Mouse (Mus musculus) cerebellum, adult 11-12 months (tissue): ENCODE measurements around the gene Pdxp.

Source experiments
- DNase-seq: peaks from one replicate; pipeline ENCODE4 v3.0.0; 2022

Gene Pdxp

DNA sequence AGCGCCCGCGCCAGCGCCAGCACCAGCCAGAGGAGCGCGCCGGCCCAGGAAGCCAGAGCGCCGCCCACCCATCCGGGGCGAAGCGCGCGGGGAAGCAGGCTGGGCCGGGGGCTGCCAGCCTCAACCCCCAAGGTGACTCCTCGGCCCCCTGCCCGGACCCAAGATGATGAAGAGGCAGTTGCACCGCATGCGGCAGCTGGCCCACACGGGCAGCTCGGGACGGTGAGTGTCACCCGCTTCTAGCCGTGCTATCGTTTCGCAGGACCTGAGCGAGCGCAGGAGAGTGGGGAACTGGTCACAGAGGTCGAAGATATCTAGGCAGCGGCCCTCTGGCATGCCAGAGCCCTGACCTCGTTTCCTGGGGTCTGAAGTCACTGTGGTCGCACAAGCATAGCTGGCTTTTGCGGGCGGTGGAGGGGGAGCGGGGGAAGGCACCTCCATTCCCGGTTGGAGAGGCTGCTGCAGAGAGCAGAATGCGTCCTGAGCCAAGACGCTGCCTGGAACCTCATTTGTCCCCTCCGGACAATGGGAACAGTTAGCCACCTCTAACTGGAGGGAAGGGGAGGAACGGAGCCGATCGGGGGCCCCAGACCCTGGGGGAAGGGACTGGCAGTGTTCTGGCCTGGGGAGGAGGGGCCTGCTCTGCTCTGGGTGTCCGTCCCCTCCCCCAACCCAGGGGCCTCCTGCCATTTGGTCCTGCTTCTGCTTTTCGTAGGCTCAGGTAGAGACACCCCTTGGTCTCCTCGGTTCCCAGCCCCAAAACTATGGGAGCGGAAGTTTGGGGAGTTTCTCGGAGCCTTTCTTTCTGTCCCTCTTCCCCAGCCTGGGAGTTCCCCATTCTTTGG lies 13.8 kb upstream of the Pdxp start, which contains the start of gene Sh3bp1:
Gene Sh3bp1 (plus strand): TSS at position 29 of the 845 bp plus-strand sequence.
- DNase-seq, result no peak

DNA sequence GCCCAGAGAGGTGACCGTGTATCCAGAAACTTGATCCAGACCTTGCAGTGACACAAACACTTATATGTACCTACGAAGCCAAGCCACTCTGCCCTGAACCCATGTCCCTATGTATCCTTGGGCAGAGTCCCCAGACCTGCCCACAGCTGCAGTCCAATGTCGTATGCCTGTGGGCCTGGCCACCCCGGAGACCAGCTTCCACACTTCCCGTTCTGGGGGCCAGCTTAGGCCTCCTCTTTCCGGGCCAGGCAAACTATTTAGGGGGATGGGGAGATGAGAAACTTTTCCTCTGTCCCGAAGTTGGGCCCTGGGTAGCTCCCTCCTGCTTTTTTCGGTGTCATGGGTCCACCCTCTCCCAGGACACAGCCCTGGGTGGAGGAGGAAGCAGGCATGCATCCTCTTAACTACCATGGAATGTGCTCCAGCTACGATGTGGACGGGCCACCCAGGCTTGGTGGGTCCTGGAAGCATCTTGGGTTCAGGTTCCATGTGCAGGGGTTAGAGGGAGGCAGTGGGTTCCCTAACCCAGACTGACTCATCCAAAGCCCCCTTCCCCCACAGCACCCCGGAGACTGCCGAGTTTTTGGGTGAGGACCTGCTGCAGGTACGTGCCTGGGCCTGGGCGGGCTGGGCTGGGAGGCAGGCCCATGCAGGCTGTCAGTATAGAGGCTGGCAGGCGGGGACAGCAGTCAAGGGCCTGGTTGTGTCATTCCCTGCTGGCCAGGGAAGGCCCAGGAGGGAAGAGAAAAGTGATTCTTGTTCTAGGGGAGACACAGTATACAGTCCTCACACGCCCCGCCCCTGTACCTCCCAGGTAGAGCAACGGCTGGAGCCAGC lies 12.9 kb upstream of the Pdxp start:
- no peak for DNase-seq

DNA sequence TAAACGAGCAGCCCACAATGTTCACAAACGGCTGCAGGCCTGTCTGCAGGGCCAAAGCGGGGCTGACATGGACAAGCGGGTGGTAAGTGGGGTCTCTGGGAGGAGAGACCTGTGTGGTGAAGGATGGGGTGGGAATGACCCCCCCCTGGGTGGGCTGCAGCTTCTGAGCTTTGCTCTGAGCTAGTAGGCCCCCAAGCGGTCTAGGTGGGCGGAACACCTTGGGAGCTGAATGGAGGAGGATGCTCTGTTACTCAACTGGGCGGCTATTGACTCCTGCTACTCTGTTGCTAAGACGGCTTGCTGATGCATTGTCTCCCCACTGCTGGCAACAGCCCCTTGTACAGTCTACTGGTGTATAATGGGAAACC lies 12.3 kb upstream of the Pdxp start:
- DNase-seq, result no peak

DNA sequence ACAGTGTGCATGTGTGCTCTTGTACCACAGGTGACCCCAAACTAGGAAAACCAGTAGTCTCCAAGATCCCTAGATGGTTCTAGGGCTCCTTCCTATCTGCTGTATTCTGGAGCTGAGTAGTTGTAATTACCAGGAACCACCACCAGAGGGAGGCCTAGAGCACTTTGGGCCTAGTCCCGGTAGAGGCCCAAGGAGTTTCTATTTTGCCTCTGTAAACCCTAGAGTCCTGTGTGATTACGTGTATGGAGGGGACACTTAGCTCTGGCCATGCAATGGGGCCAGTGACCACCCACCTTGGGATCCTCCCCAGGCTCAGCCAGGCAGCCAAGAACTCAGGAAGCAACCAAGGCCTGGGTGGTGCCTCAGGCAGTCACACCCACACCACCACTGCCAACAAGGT lies 10.5 kb upstream of the Pdxp start:
- DNase-seq, result peak; percentile 72

DNA sequence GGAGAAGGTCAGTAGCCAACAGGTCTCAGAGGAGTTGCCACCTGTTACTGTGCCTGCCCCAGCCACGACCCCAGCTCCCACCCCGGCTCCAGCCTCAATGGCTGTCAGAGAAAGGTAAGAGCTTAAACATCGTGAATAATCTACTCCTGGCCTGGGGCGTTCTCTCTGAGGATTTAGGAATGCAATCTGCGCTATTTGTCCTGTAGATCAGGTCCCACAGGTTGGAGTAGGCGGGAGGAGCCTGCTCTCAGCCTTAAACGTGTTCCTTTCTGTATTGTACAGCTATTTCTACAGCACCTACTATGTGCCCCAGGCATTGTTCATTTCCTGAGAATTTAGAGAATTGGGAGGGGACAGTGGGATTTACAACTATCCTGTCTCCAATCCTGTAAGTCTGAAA lies 5.3 kb upstream of the Pdxp start:
- no peak for DNase-seq

DNA sequence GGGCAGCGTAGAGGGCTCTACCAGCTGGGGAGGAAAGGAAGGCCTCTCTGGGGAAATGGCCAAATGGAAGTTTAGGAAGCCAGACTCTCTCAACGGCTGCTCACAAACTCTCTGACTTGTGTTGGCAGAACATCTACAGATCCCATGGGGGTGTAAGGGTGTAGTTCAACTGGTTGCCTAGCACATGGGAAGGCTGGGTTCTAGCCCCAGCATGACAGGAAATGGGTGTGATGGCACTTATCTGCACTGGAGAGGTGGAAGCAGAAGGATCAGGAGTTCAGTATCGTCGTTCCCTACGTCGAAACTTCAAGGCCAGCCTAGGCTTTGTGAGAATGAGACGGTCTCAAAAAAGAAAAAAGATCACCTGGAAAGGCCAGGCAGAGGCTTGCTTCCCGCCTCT lies 4.7 kb upstream of the Pdxp start:
- DNase-seq, result no peak

DNA sequence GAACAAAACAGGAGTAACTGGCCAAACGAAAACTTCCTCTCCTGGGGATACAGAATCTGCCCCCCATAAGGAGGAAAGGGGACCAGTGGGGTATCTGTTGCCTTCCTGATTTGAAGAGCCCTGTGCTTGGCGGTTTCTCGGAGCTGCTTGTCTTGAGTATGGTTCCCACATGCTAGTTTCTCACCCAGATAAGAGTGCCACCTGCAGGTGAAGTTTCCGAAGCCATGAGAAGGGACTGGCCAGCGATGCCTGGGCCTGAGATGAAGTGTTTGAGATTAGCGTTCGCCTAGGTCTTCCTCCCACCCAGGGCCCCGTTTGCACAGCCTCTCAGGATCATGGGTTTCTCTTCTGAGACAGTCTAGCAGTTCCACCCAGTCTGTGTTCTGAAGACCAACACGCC lies 1.7 kb upstream of the Pdxp start:
- peak; percentile 58 for DNase-seq

DNA sequence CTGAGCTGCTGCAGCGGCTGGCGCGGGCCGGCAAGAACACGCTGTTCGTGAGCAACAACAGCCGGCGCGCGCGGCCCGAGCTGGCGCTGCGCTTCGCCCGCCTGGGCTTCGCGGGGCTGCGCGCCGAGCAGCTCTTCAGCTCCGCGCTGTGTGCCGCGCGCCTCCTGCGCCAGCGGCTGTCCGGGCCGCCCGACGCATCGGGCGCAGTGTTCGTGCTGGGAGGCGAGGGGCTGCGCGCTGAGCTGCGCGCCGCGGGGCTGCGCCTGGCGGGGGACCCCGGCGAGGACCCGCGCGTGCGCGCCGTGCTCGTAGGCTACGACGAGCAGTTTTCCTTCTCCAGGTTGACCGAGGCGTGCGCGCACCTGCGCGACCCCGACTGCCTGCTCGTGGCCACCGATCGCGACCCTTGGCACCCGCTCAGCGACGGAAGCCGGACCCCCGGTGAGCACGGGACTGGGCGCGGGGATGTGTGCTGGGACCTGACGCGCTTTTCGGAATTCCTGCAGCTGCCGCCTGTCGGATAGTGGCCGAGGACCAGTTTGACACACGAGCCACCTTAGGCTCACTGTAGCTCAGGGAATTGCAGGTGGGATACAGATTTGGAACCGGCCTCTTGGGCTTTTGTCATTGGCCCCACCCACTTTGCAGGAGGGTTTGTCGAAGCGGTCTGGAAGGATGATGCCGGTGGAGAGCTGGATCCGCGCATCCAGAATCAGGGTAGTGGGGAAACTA lies 538 bp downstream of the Pdxp start:
- peak; percentile 85 for DNase-seq

DNA sequence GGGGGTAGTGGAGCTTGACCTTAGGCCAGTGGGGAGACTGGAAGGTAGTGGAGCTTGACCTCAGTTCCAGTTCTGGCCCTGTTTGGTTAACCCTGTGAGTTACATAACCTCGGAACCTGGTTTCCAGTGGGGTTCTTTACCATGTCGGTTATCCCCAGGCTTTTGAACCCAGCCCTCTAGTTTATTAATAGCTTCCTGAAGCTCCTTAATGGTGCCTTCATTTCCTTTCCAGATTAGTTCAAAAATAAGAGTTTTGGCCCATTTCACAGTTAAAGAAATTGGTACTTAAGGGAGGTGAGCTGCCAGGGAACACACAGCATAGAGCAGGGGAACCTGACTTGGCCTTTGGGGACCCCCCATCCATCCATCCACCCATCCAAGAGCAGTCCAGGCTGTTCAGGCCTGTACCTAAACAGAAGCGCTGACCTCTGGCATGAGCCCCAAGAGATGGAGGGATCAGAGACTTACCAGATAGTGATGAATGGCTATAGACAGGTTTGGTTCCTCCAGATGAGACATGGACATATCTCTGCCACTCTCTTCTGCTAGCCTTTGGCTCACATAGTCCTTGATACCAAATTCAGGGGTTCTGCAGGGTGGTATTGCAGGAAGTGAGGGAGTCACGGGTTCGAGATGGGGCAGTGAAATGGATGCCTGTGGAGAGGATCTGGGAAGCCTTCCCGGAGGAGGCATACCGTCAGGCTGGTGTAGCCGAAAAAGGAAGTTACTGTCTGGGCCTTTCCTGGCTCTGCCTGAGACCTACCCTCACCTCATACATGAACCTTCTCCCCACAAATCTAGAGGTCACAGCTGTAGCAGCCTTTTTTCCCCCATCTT lies 1.3 kb downstream of the Pdxp start:
- peak; percentile 67 for DNase-seq

DNA sequence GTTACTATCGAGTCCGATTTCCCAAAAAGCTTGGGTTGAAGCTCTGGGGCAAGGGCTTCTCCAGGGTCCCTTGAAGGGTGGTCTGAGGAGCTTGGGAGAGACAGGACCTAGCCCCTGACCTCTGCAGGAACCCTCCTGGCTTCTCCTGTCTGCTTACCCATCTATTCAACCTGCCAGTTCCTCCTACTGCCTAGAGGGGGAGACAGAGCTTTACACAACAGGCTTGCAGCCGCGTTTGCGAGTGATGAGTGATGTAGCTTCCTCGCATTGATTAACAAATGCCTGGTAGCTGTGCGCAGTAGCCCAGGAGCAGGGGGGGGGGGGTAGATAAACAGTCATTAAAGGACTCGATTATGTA lies 1.9 kb downstream of the Pdxp start:
- peak; percentile 83 for DNase-seq

DNA sequence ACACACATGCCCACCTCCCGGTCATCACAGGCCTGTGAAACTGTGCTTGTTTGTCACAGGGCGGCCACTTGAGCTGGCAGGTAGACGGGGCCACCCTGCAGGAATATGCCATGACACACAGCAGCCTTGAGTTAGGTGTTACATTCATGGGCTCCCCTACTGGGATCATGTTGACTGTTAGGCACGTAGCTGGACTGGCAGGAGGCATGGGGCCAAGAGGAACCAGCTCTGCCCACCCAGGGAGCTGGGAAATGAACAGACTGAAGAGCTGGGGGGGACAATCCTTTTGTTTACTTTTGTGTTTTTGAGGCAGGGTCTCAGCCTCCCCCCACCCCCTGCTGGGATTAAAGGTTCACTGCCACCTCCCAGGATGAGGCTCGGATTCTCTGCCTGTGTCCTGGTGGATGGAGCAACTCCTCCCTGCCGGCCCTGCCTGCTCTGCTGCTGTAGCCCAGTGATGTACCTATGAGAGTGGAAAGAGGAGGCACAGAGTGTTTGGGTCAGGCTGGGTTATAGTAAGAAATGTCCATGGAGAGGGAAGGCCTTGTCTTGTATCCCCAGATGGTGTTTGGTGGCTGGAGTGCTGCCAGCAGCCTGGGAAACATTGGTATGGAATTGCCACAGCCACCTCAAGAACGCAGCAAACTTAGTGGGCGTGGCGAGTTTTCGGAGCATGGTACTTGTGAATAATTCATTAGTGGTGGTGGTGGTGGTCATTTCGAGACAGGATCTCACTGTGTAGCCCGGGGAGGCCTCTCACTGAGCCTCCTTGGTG lies 2.5 kb downstream of the Pdxp start:
- peak; percentile 79 for DNase-seq

DNA sequence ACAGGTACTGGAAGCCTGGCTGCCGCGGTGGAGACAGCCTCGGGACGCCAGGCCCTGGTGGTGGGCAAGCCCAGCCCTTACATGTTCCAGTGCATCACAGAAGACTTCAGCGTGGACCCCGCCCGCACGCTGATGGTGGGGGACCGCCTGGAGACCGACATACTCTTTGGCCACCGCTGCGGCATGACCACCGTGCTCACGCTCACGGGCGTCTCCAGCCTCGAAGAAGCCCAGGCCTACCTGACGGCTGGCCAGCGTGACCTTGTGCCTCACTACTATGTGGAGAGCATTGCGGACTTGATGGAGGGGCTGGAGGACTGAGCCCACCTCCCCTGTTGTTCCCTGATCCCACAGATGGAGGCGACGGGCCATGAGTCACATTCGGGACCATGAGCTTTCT lies 4.4 kb downstream of the Pdxp start:
- peak; percentile 60 for DNase-seq

DNA sequence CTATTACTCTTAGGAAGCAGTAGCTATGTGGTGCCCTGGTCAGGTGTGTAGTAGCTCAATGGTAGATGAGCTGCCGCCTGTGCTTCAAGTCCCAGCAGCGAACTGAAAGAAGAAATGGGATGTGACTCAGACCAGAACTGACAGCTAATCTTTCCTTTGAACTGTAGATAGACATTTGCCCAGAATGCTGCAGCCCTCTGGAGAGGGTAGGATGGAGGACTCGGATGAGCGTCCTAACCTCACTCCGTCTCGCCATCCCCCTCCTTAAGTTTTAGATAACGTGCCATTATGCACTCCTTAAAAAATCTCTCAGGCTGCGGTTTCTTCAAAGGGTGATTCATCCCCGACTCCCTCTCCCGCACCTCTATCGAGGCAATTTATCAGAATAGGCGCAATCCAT lies 6.2 kb downstream of the Pdxp start:
- DNase-seq, result no peak

DNA sequence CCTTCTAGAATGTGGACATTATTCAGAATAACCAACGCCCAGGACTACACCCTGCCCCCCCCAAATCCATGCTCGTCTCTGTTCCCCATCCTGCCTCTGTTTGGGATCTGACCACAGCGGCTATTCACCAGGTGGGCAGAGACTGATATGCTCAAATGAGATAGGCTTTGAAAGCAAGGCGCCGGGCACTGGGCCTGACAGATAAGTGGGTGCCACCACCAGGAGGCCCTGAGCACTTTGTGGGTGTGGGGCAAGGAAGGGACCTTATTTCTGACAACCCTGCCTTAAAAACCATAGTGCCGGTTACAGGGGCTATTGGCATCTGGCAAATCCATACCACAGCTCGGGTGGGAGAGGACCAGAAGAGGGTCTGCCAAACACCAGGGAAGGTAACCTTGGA lies 9.0 kb downstream of the Pdxp start:
- no peak for DNase-seq

DNA sequence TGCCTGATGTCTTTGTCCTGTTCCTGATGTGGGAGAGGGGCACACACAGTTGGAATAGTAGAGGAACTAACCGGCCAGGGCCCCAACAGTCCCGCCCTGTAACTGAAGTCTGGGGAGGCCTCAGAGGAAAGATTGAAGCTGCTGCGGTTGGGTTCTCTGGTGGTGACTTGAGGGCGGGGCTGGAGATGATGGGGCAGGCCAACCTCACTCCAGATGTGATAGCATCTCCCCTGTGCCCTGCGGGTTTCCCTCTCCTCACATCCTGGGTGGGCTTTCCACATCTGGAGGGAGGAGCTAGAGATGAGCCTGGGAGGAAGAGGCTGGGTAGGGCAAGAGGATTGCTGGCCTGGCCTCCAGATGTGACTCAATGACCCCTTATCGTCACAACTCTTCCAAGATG lies 9.9 kb downstream of the Pdxp start:
- peak; percentile 35 for DNase-seq

DNA sequence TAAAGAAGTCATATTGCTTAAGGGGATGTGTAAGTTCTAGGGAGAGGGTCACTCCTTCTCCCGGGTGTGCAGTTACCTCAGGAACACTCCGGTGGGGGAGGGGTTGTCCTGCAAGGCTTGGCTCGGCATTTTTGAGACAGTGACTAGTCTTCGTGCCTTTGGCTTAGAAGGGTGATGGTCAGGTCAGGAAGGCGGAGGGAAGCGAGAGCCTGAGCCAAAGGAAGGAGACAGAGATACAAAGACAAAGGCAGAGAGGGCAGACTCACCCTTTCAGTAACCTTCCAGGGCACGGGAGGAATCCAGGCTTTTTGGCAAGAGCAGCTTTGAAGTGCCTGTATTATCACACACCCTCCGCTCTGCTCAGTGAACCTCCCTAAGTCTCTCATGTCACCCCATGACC lies 11.4 kb downstream of the Pdxp start:
- no peak for DNase-seq

DNA sequence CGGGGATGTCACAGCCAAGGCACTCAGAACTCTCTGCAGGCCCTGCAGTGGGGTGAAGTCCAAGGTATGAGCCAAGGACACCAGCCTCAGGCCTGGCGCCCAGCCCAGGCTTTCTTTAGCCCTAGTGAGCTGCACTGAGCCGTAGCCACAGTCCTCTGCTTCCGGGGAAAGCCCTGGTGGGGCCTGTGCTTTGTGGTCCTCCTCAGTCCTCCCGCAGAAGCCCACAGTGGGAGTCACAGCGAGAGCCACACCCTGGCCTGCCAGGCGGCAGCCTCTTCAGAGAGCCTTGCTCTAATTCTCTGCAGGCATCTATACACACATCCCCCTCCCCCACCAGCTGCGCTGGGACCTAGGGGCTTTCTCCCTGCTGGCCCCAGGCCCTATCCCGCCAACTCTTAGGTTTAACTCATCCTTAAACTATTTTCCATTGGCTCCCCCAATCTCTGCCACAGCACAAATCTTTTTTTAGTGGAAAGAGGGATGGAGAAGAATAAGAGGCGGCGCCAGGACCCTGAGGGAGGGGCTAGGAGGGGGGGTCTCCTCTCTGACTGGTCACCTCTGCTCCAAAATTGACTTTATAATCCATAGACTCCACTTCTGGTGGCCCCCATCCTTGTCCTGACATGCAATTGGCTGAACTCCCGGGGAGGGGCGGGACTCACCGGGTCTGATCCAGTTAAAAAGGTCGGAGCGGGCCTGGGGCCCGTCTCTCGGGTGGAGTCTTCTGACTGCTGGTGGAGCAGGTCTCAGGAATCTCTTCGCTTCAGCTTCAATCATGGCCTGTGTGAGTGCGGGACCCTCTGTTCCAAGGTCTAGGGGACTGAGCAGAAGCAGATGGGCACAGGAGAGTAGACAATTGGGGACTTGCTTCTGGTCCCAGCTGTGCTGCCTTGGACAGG lies 12.6 kb downstream of the Pdxp start, which contains the start of gene Lgals1:
Gene Lgals1 (plus strand): TSS at position 705 of the 899 bp plus-strand sequence.
- DNase-seq, result peak; percentile 85

DNA sequence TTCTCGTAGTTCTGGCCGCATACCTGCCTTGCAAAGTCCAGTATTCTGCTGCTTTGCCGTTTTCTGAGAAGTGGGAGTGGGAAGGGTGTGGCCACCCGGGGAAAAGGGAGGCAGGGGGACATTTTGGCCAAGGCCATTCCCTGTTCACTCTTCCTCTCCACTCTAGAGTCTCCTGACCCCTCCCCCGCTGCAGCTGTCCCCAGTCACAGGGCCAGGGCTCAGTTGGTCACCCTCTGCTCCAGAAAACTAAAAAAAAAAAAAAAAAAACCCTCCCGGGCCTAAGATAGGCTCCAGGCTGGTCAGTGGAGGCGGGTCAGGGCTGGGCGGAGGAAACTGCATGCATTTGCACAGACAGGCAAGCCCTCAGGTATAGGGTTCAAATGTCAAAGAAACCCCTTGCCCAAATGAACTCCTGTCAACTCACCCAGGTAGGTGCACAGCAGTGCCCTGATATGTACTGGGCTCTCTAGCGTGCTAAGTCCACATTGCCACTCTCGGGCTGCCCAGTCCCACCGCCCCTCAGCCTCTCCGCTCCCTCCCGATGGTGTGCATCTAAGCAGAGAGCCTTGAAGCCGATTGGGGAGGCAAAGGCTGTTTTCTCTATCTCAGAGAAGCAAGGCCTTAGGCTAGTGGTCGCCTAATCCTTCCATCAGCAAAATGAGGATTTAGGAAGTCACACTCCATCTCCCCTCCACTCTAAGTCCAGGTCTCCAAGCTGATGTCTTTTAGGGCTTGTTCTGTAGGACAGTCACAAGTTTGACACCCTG lies 13.5 kb downstream of the Pdxp start:
- DNase-seq, result peak; percentile 63

DNA sequence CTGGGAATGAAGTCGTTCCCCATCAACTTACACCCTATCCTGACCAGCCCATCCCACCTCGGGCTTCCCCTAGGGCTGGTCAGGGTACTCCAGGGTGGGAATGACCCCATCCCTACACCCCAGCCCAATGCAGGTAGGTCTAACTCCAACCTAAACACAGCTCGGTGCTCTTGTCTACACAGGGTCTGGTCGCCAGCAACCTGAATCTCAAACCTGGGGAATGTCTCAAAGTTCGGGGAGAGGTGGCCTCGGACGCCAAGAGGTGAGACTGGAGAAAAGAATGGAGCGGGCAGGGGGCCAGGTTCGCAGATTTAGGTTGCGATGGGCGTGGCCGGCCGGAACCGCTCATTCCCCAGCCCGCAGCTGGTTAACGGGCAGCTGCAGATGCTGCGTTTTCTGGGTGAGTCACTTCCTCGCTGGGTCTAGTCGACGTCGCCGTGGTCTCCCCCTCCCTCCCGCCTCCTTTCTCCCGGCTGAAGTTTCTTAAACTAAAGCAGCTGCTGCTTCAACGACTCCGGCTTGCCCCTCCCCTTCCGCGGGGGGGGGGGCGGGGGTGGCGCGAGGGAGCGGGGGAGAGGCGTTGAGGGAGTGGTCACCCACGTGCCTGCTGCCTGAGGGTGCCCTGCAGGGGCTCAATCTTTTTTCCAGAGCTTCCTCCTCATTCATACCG lies 14.2 kb downstream of the Pdxp start:
- peak; percentile 49 for DNase-seq
